Mouse (Mus musculus): Measurements from ENCODE around the gene Abi3bp.

DNA sequence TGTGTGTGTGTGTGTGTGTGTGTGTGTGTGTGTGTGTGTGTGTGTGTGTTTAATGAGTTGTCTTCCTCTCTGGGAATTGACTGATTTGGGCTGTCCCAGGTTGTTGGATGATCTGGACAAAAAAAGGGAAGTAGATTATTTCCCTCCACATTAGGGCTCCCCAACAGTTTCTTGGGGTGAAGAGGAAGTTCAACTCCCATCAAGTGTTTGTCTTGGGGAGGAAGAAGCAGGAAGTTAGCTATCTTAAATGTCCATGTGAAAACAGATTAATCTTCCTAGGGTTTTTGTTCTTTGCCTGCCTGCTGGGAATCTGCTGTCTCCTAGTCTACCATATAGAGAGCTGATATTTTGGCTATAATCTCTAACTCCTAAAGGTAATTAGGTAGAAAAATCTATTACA is 181.2 kb downstream of the Abi3bp start:
- TF ChIP-seq CTCF (IDR thresholded peaks at IDR 0.05; ENCODE audit: low read depth) (no peak), EP300 (IDR thresholded peaks at IDR 0.05; ENCODE audit: low read depth) (no peak)
